In the genomic region with DNA sequence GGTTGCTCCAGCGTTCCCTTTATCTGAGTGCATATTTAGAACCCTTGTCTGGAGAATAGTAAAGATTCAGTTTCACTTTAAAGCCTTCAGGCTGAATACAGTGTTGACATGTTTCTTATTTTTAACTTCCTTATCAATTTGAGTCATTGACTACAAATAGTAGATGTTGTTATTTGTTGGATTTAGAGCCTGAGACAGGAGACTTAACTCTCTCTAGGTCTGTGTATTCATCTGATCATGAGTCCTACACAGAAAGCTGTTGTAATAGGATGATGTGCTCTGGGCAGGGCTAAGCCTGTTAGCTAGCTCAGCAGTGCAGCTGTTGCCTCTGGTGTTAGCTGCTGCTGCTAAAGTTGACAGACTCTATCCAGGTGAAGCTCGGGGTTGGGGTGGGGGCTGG, we compare ENCODE assay signal across 27 mouse cellular contexts. TPM values are rescaled to one million over a fixed set of nuclear protein-coding genes. Genes with fewer than 3 reads are reported as not detected.
DNase-seq lines count a peak whose midpoint lies in the region; ATAC-seq and TF ChIP-seq lines count a peak whose summit lies in the region.
"Had no signal": no experiment of that assay in that cellular context is flagged by ENCODE, and none has a peak within 500 bp of the region (broad histone marks: within the 10 kb centered on the region; RNA-seq: fewer than 3 reads in every experiment).

No protein-coding gene starts in this region.

- TF ChIP-seq CTCF in heart, postnatal 0 days (IDR thresholded peaks at IDR 0.05; ENCODE audit: low read depth), result no peak
- no peak for TF ChIP-seq CTCF in heart, adult 2 months (IDR thresholded peaks at IDR 0.05)
- TF ChIP-seq CTCF in Patski (IDR thresholded peaks at IDR 0.05), result no peak
- no peak for TF ChIP-seq CTCF in kidney, adult 2 months (conservative IDR thresholded peaks at IDR 0.05; ENCODE audit: insufficient read depth, insufficient read length, low read depth, low read length)

- in situ Hi-C loops in Patski (cut with MboI; ENCODE audit: low pct_unique_long_range_greater_than_20kb), result loop anchor here (25.0 kb wide), 1 partner anchor 1302 kb away; no protein-coding TSS in a partner anchor

- intact Hi-C loops in heart, adult 2 months (cut with DNase I), result no loop called here

- no peak for DNase-seq in heart, postnatal 4 days
- peak; percentile 47 for DNase-seq in heart, postnatal 0 days (ENCODE audit: low spot score)
- DNase-seq in heart, adult 2 months, result no peak
- DNase-seq in Patski (ENCODE audit: low read depth, low spot score), result no peak
- DNase-seq in retina, postnatal 7 days (ENCODE audit: low read depth, low spot score), result peak; percentile 55
- DNase-seq in kidney, adult 2 months, result no peak
- no peak for DNase-seq in left cerebral cortex, adult 11 months (ENCODE audit: low spot score)
- DNase-seq: adrenal gland, adult 8-10 months; cerebellum, adult 2 months; cerebellum, postnatal 14 days; gastrocnemius, postnatal 14 days; kidney, adult 11 months; kidney, postnatal 36 days; liver; right cerebral cortex, postnatal 25 days; thymus, postnatal 14 days had no signal

- H3K4me3 ChIP-seq in heart, embryonic 12.5 days, result no peak overlapping the region
- no peak overlapping the region for H3K4me3 ChIP-seq in heart, postnatal 0 days (ENCODE audit: low read depth, low read length)
- H3K4me3 ChIP-seq in heart, adult 2 months, result no peak overlapping the region
- H3K4me3 ChIP-seq in kidney, adult 2 months (ENCODE audit: insufficient read depth, low read depth, low read length), result no peak overlapping the region
- H3K4me3 ChIP-seq: kidney, embryonic 15.5 days; layer of hippocampus, adult 2 months; lung, embryonic 15.5 days; midbrain, embryonic 10.5 days; neural tube, embryonic 12.5 days; stomach, embryonic 15.5 days had no signal

- H3K27ac ChIP-seq in heart, embryonic 12.5 days (ENCODE audit: poor library complexity, severe bottlenecking), result peak overlapping the region; percentile 8; the same call in 1 of the 2 replicates
- H3K27ac ChIP-seq in heart, postnatal 0 days (ENCODE audit: low read depth), result peak overlapping the region; percentile 66
- no peak overlapping the region for H3K27ac ChIP-seq in heart, adult 2 months
- H3K27ac ChIP-seq in kidney, adult 2 months (ENCODE audit: insufficient read depth, low read depth, low read length), result no peak overlapping the region
- H3K27ac ChIP-seq: hindbrain, embryonic 14.5 days; kidney, embryonic 15.5 days; layer of hippocampus, adult 2 months; liver, embryonic 14.5 days; lung, embryonic 15.5 days; midbrain, embryonic 10.5 days; neural tube, embryonic 12.5 days; stomach, embryonic 15.5 days had no signal

- H3K79me2 ChIP-seq in heart, adult 2 months (replicated peaks; ENCODE audit: control insufficient read depth, insufficient read depth, low read length), result no peaks in the 10 kb centered on the region

- WGBS in heart, embryonic 12.5 days, result 43% methylated on average over 2 of the region's 2 CpGs
- WGBS in heart, postnatal 0 days, result 28% methylated on average over 2 of the region's 2 CpGs
- 41% methylated on average over 2 of the region's 2 CpGs for WGBS in heart, adult 2 months
- 85% methylated on average over 2 of the region's 2 CpGs for WGBS in kidney, adult 2 months

- H3K4me2 ChIP-seq in heart, embryonic 12.5 days, result no peak overlapping the region; the same call in 1 of the 2 replicates
- peak overlapping the region; percentile 27 for H3K4me2 ChIP-seq in heart, postnatal 0 days (ENCODE audit: low read depth, low read length)
- H3K4me2 ChIP-seq: hindbrain, embryonic 14.5 days; kidney, embryonic 15.5 days; lung, embryonic 15.5 days; neural tube, embryonic 12.5 days; stomach, embryonic 15.5 days had no signal

- peaks cover 15% of the 10 kb centered on the region for H3K36me3 ChIP-seq in heart, embryonic 12.5 days
- H3K36me3 ChIP-seq in heart, postnatal 0 days (replicated peaks; ENCODE audit: control insufficient read depth, insufficient read depth, low read length), result peaks cover 17% of the 10 kb centered on the region
- H3K36me3 ChIP-seq in heart, adult 2 months (ENCODE audit: control insufficient read depth, insufficient read depth, low read length), result peaks cover 2% of the 10 kb centered on the region; the same call in 1 of the 2 replicates
- no peaks in the 10 kb centered on the region for H3K36me3 ChIP-seq in kidney, adult 2 months (ENCODE audit: control insufficient read depth, insufficient read depth, low read length)

- TF ChIP-seq EP300 in heart, postnatal 0 days (IDR thresholded peaks at IDR 0.05; ENCODE audit: low read depth), result no peak
- TF ChIP-seq EP300 in heart, adult 2 months (IDR thresholded peaks at IDR 0.05; ENCODE audit: insufficient read depth, low read depth, low read length), result no peak

- H3K27me3 ChIP-seq in heart, embryonic 12.5 days (replicated peaks), result no peaks in the 10 kb centered on the region
- no peaks in the 10 kb centered on the region for H3K27me3 ChIP-seq in heart, postnatal 0 days (ENCODE audit: control insufficient read depth, insufficient read depth, low read length)
- H3K27me3 ChIP-seq in heart, adult 2 months (ENCODE audit: control insufficient read depth, insufficient read depth, low read length), result no peaks in the 10 kb centered on the region
- H3K27me3 ChIP-seq in Patski, result no peaks in the 10 kb centered on the region
- H3K27me3 ChIP-seq in kidney, adult 2 months (replicated peaks; ENCODE audit: control insufficient read depth, insufficient read depth, low read length), result no peaks in the 10 kb centered on the region
- H3K27me3 ChIP-seq: kidney, embryonic 15.5 days; lung, embryonic 15.5 days; neural tube, embryonic 12.5 days; stomach, embryonic 15.5 days had no signal

- ATAC-seq in heart, embryonic 12.5 days (ENCODE audit: insufficient number of reproducible peaks, low FRiP score), result no peak
- peak; percentile 56 for ATAC-seq in heart, postnatal 0 days (ENCODE audit: insufficient read depth, low read depth)
- peak; percentile 29 for ATAC-seq in Patski
- ATAC-seq: forebrain, embryonic 14.5 days; midbrain, embryonic 16.5 days had no signal

- peaks cover 31% of the 10 kb centered on the region for H3K4me1 ChIP-seq in heart, embryonic 12.5 days (replicated peaks)
- H3K4me1 ChIP-seq in heart, postnatal 0 days (ENCODE audit: control insufficient read depth, insufficient read depth), result peaks cover 14% of the 10 kb centered on the region; the same call in 1 of the 2 replicates
- peaks cover 5% of the 10 kb centered on the region; the same call in 1 of the 2 replicates for H3K4me1 ChIP-seq in heart, adult 2 months (ENCODE audit: control insufficient read depth, insufficient read depth, low read length)
- no peaks in the 10 kb centered on the region for H3K4me1 ChIP-seq in kidney, adult 2 months (ENCODE audit: control insufficient read depth, insufficient read depth, low read length)
- H3K4me1 ChIP-seq: neural tube, embryonic 12.5 days had no signal

- no peak overlapping the region for H3K9ac ChIP-seq in heart, embryonic 12.5 days
- no peak overlapping the region for H3K9ac ChIP-seq in heart, postnatal 0 days (replicated peaks; ENCODE audit: low read depth, low read length)
- no peak overlapping the region for H3K9ac ChIP-seq in heart, adult 2 months (ENCODE audit: low read depth, low read length)
- H3K9ac ChIP-seq: hindbrain, embryonic 14.5 days; kidney, embryonic 15.5 days; liver, embryonic 14.5 days; lung, embryonic 15.5 days; neural tube, embryonic 12.5 days; stomach, embryonic 15.5 days had no signal

- CTCF ChIA-PET in Patski (lab: Charles Lee), result interaction anchor here (1.0 to 2.4 kb wide), 4 partner anchors 11 to 30 kb away, joined by 3 to 8 read pairs (median 5); no protein-coding TSS in a partner anchor

- TF ChIP-seq POLR2A in heart, adult 2 months (IDR thresholded peaks at IDR 0.05; ENCODE audit: insufficient read depth, low read depth, low read length), result no peak
- TF ChIP-seq POLR2A in kidney, adult 2 months (IDR thresholded peaks at IDR 0.05; ENCODE audit: low read depth, low read length), result no peak

- no peaks in the 10 kb centered on the region for H3K9me3 ChIP-seq in heart, embryonic 12.5 days (replicated peaks)
- H3K9me3 ChIP-seq in heart, postnatal 0 days (replicated peaks; ENCODE audit: control insufficient read depth, low read length), result no peaks in the 10 kb centered on the region
- H3K9me3 ChIP-seq: kidney, embryonic 15.5 days; lung, embryonic 15.5 days; midbrain, embryonic 10.5 days; neural tube, embryonic 12.5 days; stomach, embryonic 15.5 days had no signal

- POLR2A ChIA-PET in Patski (lab: Charles Lee), result no interaction called here

RNA-seq across cellular contexts. Expression of a gene that starts 25.3 kb away (rescaled TPM):
- 112 and 115 TPM in 2 replicates for polyA plus RNA-seq in heart, embryonic 12.5 days (2016; fragmentation: Nextera tagmentation; extraction: Ambion mirVana)
- total RNA-seq in heart, postnatal 4 days (2021), result 10 to 100 TPM; 83.7 to 92.5 TPM
- total RNA-seq in heart, postnatal 0 days (2014; rRNA removed; ENCODE audit: low replicate concordance), result 44.5 and 46.9 TPM in 2 replicates
- polyA plus RNA-seq in heart, postnatal 0 days (2015; fragmentation: Nextera tagmentation; extraction: Ambion mirVana), result 146 and 154 TPM in 2 replicates
- 100 to 1,000 TPM; 126 to 144 TPM for total RNA-seq in heart, adult 2 months (2021)
- 78.5 and 80.4 TPM in 2 replicates for polyA plus RNA-seq in heart, adult 2 months (2012; rRNA removed)
- polyA plus RNA-seq in Patski (2021), result 111 TPM
- polyA plus RNA-seq in kidney, adult 2 months (2012; rRNA removed), result 200 and 241 TPM in 2 replicates

Comparison
In these comparisons a context has a peak if more than half of its experiments do, and no peak if none do; other contexts are left out.
1. H3K27ac ChIP-seq: peak in heart, embryonic 12.5 days (single experiment) and heart, postnatal 0 days (single experiment); none in heart, adult 2 months (single experiment) and kidney, adult 2 months (single experiment).
2. DNase-seq: peak in heart, postnatal 0 days (single experiment) and retina, postnatal 7 days (single experiment); none in heart, postnatal 4 days (single experiment), heart, adult 2 months (0 of 2), Patski (single experiment), kidney, adult 2 months (single experiment) and left cerebral cortex, adult 11 months (single experiment).